ENCODE assay signal across 10 mouse cellular contexts in the genomic region with DNA sequence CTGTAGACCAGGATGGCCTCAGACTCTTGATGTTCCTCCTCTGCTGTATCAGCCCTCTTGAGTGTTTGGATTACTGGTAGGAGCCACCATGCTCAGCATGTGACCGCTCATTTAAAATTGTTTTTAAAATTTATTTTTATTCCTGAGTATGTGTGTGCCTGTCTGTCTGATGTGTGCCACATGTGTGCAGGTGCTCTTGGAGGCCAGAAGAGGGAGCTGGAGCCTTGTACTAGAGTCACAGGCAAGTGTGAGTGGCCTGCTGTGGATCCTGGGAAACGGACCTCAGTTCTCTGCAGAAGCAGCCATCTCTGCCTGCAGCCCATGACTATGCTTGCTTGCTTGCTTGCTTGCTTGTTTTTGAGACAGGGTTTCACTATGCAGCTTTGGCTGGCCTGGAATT. TPM values are rescaled to one million over a fixed set of nuclear protein-coding genes. Genes with fewer than 3 reads are reported as not detected.
DNase-seq lines count a peak whose midpoint lies in the region; ATAC-seq and TF ChIP-seq lines count a peak whose summit lies in the region.
"Had no signal": no experiment of that assay in that cellular context is flagged by ENCODE, and none has a peak within 500 bp of the region (broad histone marks: within the 10 kb centered on the region; RNA-seq: fewer than 3 reads in every experiment).

No protein-coding gene starts in this region.

- DNase-seq in embryo, embryonic 10 days (ENCODE audit: low spot score) = peak; percentile 34
- no peak for DNase-seq in embryo, embryonic 9.5 days (ENCODE audit: extremely low spot score)
- peak; percentile 25 for DNase-seq in lung, embryonic 14.5 days
- DNase-seq in lung, postnatal 36 days = no peak
- DNase-seq in R1 (ENCODE audit: low read depth, low spot score) = peak; percentile 90
- no peak for DNase-seq in gastrocnemius, adult 18-20 months (ENCODE audit: low spot score)
- no peak for DNase-seq in right cerebral cortex, adult 2 months (ENCODE audit: low spot score in 2 of 2)

- no peaks in the 10 kb centered on the region for H3K4me1 ChIP-seq in lung, embryonic 14.5 days (ENCODE audit: insufficient read depth)

- no peak for ATAC-seq in lung, embryonic 14.5 days (ENCODE audit: insufficient read depth)
- ATAC-seq in megakaryocyte-erythroid progenitor cell, adult 5-6 weeks (replicated peaks; ENCODE audit: low FRiP score, low TSS enrichment, poor library complexity, severe bottlenecking) = peak; percentile 39; the same call in 1 of the 2 replicates

- H3K4me3 ChIP-seq in lung, embryonic 14.5 days (ENCODE audit: low read depth, low read length) = no peak overlapping the region
- H3K4me3 ChIP-seq: hindbrain, embryonic 10.5 days; neural tube, embryonic 12.5 days had no signal

- H3K9me3 ChIP-seq in lung, embryonic 14.5 days (ENCODE audit: low read depth, low read length) = no peaks in the 10 kb centered on the region
- H3K9me3 ChIP-seq: hindbrain, embryonic 10.5 days; neural tube, embryonic 12.5 days had no signal

- TF ChIP-seq CTCF in lung, embryonic 14.5 days (IDR thresholded peaks at IDR 0.05; ENCODE audit: low read depth) = peak; percentile 39

- WGBS in lung, embryonic 14.5 days = 75% methylated on average over 2 of the region's 2 CpGs

- H3K27me3 ChIP-seq in lung, embryonic 14.5 days (ENCODE audit: insufficient read depth, low read length) = no peaks in the 10 kb centered on the region

- no peaks in the 10 kb centered on the region for H3K36me3 ChIP-seq in lung, embryonic 14.5 days (ENCODE audit: insufficient read depth)
- H3K36me3 ChIP-seq: hindbrain, embryonic 10.5 days; neural tube, embryonic 12.5 days had no signal

- H3K4me2 ChIP-seq in lung, embryonic 14.5 days = no peak overlapping the region
- H3K4me2 ChIP-seq: neural tube, embryonic 12.5 days had no signal

- no peak overlapping the region for H3K27ac ChIP-seq in lung, embryonic 14.5 days (ENCODE audit: low read depth)
- H3K27ac ChIP-seq: hindbrain, embryonic 10.5 days; neural tube, embryonic 12.5 days had no signal

- H3K9ac ChIP-seq in lung, embryonic 14.5 days = no peak overlapping the region
- H3K9ac ChIP-seq: neural tube, embryonic 12.5 days had no signal

RNA-seq across cellular contexts. Expression of a gene that starts 2.4 kb away (rescaled TPM):
- polyA plus RNA-seq in lung, embryonic 14.5 days (2014; fragmentation: Nextera tagmentation; extraction: Ambion mirVana) = 272 and 281 TPM in 2 replicates
- total RNA-seq in megakaryocyte-erythroid progenitor cell, adult 5-6 weeks (2014; fragmentation: Nextera tagmentation) = 290 and 320 TPM in 2 replicates
- total RNA-seq in megakaryocyte-erythroid progenitor cell, adult 5-6 weeks (2017) = 93.4 and 153 TPM in 2 replicates
- total RNA-seq in gastrocnemius, adult 18-20 months (2021) = 100 to 1,000 TPM; 269 to 270 TPM

Comparison
In these comparisons a context has a peak if more than half of its experiments do, and no peak if none do; other contexts are left out.
1. DNase-seq: peak in embryo, embryonic 10 days (single experiment), lung, embryonic 14.5 days (single experiment) and R1 (single experiment); none in embryo, embryonic 9.5 days (single experiment), lung, postnatal 36 days (single experiment), gastrocnemius, adult 18-20 months (single experiment) and right cerebral cortex, adult 2 months (0 of 2).